Comparison of ENCODE assay signal across 8 mouse cellular contexts in genomic region chr4:107652598-107653279, GRCm38 (mm10). TPM values are rescaled to one million over a fixed set of nuclear protein-coding genes. Genes with fewer than 3 reads are reported as not detected.
DNase-seq lines count a peak whose midpoint lies in the region; ATAC-seq lines count a peak whose summit lies in the region.

No protein-coding gene starts in this region.

- H3K27me3 ChIP-seq in midbrain, embryonic 10.5 days (ENCODE audit: low read depth, poor library complexity, severe bottlenecking) = peaks cover 29% of the 10 kb centered on the region

- no peaks in the 10 kb centered on the region for H3K36me3 ChIP-seq in midbrain, embryonic 10.5 days

- peak; percentile 36 for DNase-seq in CD4-positive, CD25-positive, alpha-beta regulatory T cell, adult 2 months (ENCODE audit: low read depth, low spot score)
- DNase-seq in embryo, embryonic 11.5 days (ENCODE audit: low read depth, low spot score) = peak; percentile 80
- peak; percentile 62 to 80 for DNase-seq in gastrocnemius, postnatal 4 days (ENCODE audit: low spot score in 2 of 2)
- peak; percentile 56 for DNase-seq in kidney, adult 11 months
- peak; percentile 92 for DNase-seq in left cerebral cortex, postnatal 4 days
- peak; percentile 83 for DNase-seq in midbrain, embryonic 10.5 days (ENCODE audit: low spot score)
- peak; percentile 38 for DNase-seq in skeletal muscle tissue, adult 2 months (ENCODE audit: low read depth, low spot score)

- ATAC-seq in CD4-positive, CD25-positive, alpha-beta regulatory T cell, adult 4 months = no peak

- no peaks in the 10 kb centered on the region for H3K9me3 ChIP-seq in midbrain, embryonic 10.5 days (replicated peaks)

- 12% methylated on average over 7 of the region's 7 CpGs for WGBS in midbrain, embryonic 10.5 days

- intact Hi-C loops in left cerebral cortex, postnatal 4 days (cut with DNase I) = loop anchor here (5.0 to 10.0 kb wide), 2 partner anchors 230 to 268 kb away; no protein-coding TSS in a partner anchor

- H3K27ac ChIP-seq in midbrain, embryonic 10.5 days (replicated peaks) = peak overlapping the region; percentile 39; the same call in 1 of the 2 replicates

- H3K4me3 ChIP-seq in midbrain, embryonic 10.5 days = peak overlapping the region; percentile 1; the same call in 1 of the 2 replicates

- peaks cover 32% of the 10 kb centered on the region for H3K4me1 ChIP-seq in midbrain, embryonic 10.5 days

RNA-seq across cellular contexts. Expression of gene Dmrtb1, which starts 31.3 kb away (rescaled TPM):
- not detected for polyA plus RNA-seq in CD4-positive, CD25-positive, alpha-beta regulatory T cell, adult 4 months (2017; shearing (Covaris generic))
- not detected for total RNA-seq in gastrocnemius, postnatal 4 days (2021)
- total RNA-seq in left cerebral cortex, postnatal 4 days (2021) = 1 to 10 TPM; 3.4 to 3.6 TPM
- polyA plus RNA-seq in midbrain, embryonic 10.5 days (2016; fragmentation: Nextera tagmentation; extraction: Ambion mirVana) = 7.7 and 15.9 TPM in 2 replicates

Comparison
In these comparisons a context has a peak if more than half of its experiments do, and no peak if none do; other contexts are left out.
1. DNase-seq: peak in every context shown above with its lines; median percentile 92 in left cerebral cortex, postnatal 4 days; 83 in midbrain, embryonic 10.5 days; 80 in embryo, embryonic 11.5 days; 71 in gastrocnemius, postnatal 4 days; 56 in kidney, adult 11 months; 38 in skeletal muscle tissue, adult 2 months; 36 in CD4-positive, CD25-positive, alpha-beta regulatory T cell, adult 2 months.